Mouse (Mus musculus): ENCODE data around the gene Myo5a. TPM values are rescaled to one million over a fixed set of nuclear protein-coding genes. Genes with fewer than 3 reads are reported as not detected.

Gene Myo5a
- polyA plus RNA-seq, 1 experiment from 2014 or later: 16.1 TPM

GRCm38 (mm10) chr9:75041840-75042525 lies 28.8 kb upstream of the Myo5a start:
- Histone ChIP-seq H3K9me3 (replicated peaks) (no peaks in the 10 kb centered on the region), H3K9ac (no peak overlapping the region), H3K4me2 (no peak overlapping the region), H3K4me1 (peaks cover 12% of the 10 kb centered on the region), H3K27ac (no peak overlapping the region), H3K36me3 (peaks cover 28% of the 10 kb centered on the region), H3K27me3 (no peaks in the 10 kb centered on the region), H3K4me3 (replicated peaks) (no peak overlapping the region)
- ATAC-seq (replicated peaks; ENCODE audit: low FRiP score): no peak
- WGBS: 83% methylated on average over 2 of the region's 2 CpGs

DNA sequence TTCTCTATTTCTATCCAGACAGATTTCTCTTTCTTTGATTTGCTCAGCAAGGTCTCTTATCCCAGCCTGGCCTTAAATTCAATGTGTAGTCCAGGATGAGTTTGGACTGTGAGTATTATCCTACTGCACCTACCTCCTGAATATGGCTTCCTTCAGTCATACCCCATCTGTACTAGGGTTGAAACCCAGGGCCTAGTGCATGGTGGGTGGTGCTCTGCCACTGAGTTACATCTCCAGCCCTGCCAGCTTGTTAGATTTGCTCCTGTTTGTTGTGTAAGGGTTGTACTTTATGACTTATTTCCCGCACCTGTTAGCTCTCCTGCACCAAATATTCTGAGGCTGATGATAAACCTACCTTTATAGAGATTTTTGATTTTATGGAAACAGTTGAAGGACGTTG lies 27.6 kb upstream of the Myo5a start:
- no peaks in the 10 kb centered on the region for H3K27me3 ChIP-seq
- no peak for ATAC-seq (replicated peaks; ENCODE audit: low FRiP score)
- H3K4me2 ChIP-seq: no peak overlapping the region
- no peak overlapping the region for H3K4me3 ChIP-seq (replicated peaks)
- 89% methylated on average over 2 of the region's 2 CpGs for WGBS
- H3K9ac ChIP-seq: no peak overlapping the region
- H3K9me3 ChIP-seq (replicated peaks): no peaks in the 10 kb centered on the region
- peaks cover 12% of the 10 kb centered on the region for H3K4me1 ChIP-seq
- peaks cover 28% of the 10 kb centered on the region for H3K36me3 ChIP-seq
- H3K27ac ChIP-seq: no peak overlapping the region

DNA sequence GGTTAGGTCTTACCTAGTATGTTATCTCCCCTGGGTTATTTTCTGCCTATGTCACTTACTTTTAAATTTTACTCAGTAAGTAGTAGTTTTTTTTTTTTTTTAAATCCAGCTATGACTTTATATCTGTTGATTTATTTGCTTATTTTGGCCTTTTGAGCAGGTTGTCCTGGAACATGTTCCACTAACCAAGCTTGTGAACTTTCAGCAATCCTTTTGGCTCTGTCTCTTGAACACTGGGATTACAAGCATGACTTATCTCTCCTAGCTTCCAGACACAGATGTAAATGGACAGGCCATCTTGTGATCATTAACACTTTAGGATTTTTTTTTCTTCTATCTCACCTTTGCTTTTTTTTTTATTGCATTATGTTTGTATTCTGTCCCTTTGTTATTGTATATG lies 23.7 kb upstream of the Myo5a start:
- H3K9me3 ChIP-seq (replicated peaks): no peaks in the 10 kb centered on the region

GRCm38 (mm10) chr9:75049100-75049499 lies 21.7 kb upstream of the Myo5a start:
- WGBS: 74% methylated on average over 3 of the region's 3 CpGs
- no peak overlapping the region for H3K9ac ChIP-seq
- no peak for ATAC-seq (replicated peaks; ENCODE audit: low FRiP score)
- H3K4me3 ChIP-seq (replicated peaks): no peak overlapping the region
- peaks cover 25% of the 10 kb centered on the region for H3K36me3 ChIP-seq
- H3K4me2 ChIP-seq: no peak overlapping the region
- no peak overlapping the region for H3K27ac ChIP-seq
- H3K9me3 ChIP-seq (replicated peaks): no peaks in the 10 kb centered on the region
- no peaks in the 10 kb centered on the region for H3K27me3 ChIP-seq
- no peaks in the 10 kb centered on the region for H3K4me1 ChIP-seq

More for the DNA sequence above, 23.7 kb upstream of the Myo5a start:
- no peak overlapping the region for H3K27ac ChIP-seq
- H3K36me3 ChIP-seq: peaks cover 29% of the 10 kb centered on the region
- H3K4me2 ChIP-seq: no peak overlapping the region
- no peak overlapping the region for H3K9ac ChIP-seq
- no peak for ATAC-seq (replicated peaks; ENCODE audit: low FRiP score)
- no peak overlapping the region for H3K4me3 ChIP-seq (replicated peaks)
- no peaks in the 10 kb centered on the region for H3K4me1 ChIP-seq
- H3K27me3 ChIP-seq: no peaks in the 10 kb centered on the region

- WGBS: 34% methylated on average over 3 of the region's 3 CpGs
- H3K4me2 ChIP-seq: no peak overlapping the region
- ATAC-seq (replicated peaks; ENCODE audit: low FRiP score): no peak
Observed at GRCm38 (mm10) chr9:75050003-75050402, 20.8 kb upstream of the Myo5a start.

GRCm38 (mm10) chr9:75051841-75052240 lies 19.0 kb upstream of the Myo5a start:
- H3K27me3 ChIP-seq: no peaks in the 10 kb centered on the region
- no peaks in the 10 kb centered on the region for H3K4me1 ChIP-seq
- 92% methylated on average over 4 of the region's 4 CpGs for WGBS
- H3K36me3 ChIP-seq: peaks cover 20% of the 10 kb centered on the region
- H3K4me3 ChIP-seq (replicated peaks): no peak overlapping the region
- no peaks in the 10 kb centered on the region for H3K9me3 ChIP-seq (replicated peaks)
- no peak overlapping the region for H3K4me2 ChIP-seq
- H3K9ac ChIP-seq: no peak overlapping the region
- no peak overlapping the region for H3K27ac ChIP-seq
- ATAC-seq (replicated peaks; ENCODE audit: low FRiP score): no peak

More at GRCm38 (mm10) chr9:75050003-75050402, 20.8 kb upstream of the Myo5a start:
- H3K9ac ChIP-seq: no peak overlapping the region
- no peaks in the 10 kb centered on the region for H3K27me3 ChIP-seq
- H3K36me3 ChIP-seq: peaks cover 24% of the 10 kb centered on the region
- no peaks in the 10 kb centered on the region for H3K4me1 ChIP-seq
- no peaks in the 10 kb centered on the region for H3K9me3 ChIP-seq (replicated peaks)
- H3K4me3 ChIP-seq (replicated peaks): no peak overlapping the region
- H3K27ac ChIP-seq: no peak overlapping the region

GRCm38 (mm10) chr9:75055046-75055445 lies 15.8 kb upstream of the Myo5a start:
- no peak overlapping the region for H3K9ac ChIP-seq
- no peak overlapping the region for H3K27ac ChIP-seq
- 89% methylated on average over 5 of the region's 5 CpGs for WGBS

GRCm38 (mm10) chr9:75064678-75065331 lies 6.0 kb upstream of the Myo5a start:
- WGBS: 59% methylated on average over 9 of the region's 9 CpGs
- 0 out of 2 replicates have a peak overlapping the region, but pooled peaks have one; percentile 23 for H3K27ac ChIP-seq
- 0 out of 2 replicates have a peak, but pooled peaks have one; percentile 15 for ATAC-seq (replicated peaks; ENCODE audit: low FRiP score)
- H3K9ac ChIP-seq: no peak overlapping the region
- no peaks in the 10 kb centered on the region for H3K27me3 ChIP-seq
- H3K4me1 ChIP-seq: peaks cover 3% of the 10 kb centered on the region; the same call in 1 of the 2 replicates
- no peaks in the 10 kb centered on the region for H3K9me3 ChIP-seq (replicated peaks)
- H3K4me2 ChIP-seq: no peak overlapping the region
- H3K4me3 ChIP-seq (replicated peaks): no peak overlapping the region
- H3K36me3 ChIP-seq: peaks cover 6% of the 10 kb centered on the region

More at GRCm38 (mm10) chr9:75055046-75055445, 15.8 kb upstream of the Myo5a start:
- H3K9me3 ChIP-seq (replicated peaks): no peaks in the 10 kb centered on the region
- no peak for ATAC-seq (replicated peaks; ENCODE audit: low FRiP score)
- H3K36me3 ChIP-seq: peaks cover 49% of the 10 kb centered on the region
- no peak overlapping the region for H3K4me2 ChIP-seq
- no peak overlapping the region for H3K4me3 ChIP-seq (replicated peaks)
- H3K4me1 ChIP-seq: no peaks in the 10 kb centered on the region
- no peaks in the 10 kb centered on the region for H3K27me3 ChIP-seq

DNA sequence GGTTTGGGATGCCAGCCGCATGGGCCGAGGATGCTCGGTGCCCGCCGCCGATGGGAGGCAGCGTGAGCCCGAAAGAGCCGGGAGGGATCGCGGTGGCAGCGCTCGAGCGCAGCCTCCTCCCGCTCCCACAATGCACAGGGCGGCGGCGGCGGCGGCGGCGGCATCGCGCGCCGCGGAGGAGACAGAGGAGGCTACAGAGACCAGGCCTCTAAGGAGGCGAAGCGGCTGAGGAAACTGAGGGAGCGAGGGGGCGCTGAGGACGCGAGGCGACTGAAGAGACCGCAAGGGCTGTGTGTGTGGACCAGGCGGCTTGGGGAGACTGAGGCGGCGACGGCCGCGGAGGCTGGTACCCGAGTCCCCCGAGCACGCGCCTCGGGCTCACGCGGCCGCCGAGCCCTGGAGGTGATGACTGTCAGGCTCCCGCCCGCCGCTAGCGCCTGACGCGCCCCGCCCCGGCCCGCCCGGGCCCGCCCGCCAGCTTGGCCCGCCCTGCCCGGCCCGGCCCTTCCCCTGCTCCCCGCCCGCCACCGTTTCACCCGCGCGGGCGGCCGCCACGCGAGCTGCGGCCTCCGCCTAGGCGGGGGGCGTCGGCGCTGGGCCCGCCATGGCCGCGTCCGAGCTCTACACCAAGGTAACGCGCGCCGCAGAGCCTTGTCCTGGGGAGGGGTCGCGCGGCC lies 352 bp downstream of the Myo5a start:
- Histone ChIP-seq H3K36me3 (no peaks in the 10 kb centered on the region), H3K4me2 (peak overlapping the region; percentile 94), H3K27me3 (no peaks in the 10 kb centered on the region), H3K9me3 (replicated peaks) (no peaks in the 10 kb centered on the region), H3K4me3 (replicated peaks) (peak overlapping the region; percentile 93), H3K9ac (peak overlapping the region; percentile 75), H3K27ac (peak overlapping the region; percentile 86), H3K4me1 (peaks cover 12% of the 10 kb centered on the region)
- ATAC-seq (replicated peaks; ENCODE audit: low FRiP score): peak; percentile 98
- under 1% methylated on average over 63 of the region's 92 CpGs for WGBS

- H3K27me3 ChIP-seq: no peaks in the 10 kb centered on the region
- peak; percentile 5; the same call in 1 of the 2 replicates for ATAC-seq (replicated peaks; ENCODE audit: low FRiP score)
- no peaks in the 10 kb centered on the region for H3K9me3 ChIP-seq (replicated peaks)
- H3K36me3 ChIP-seq: no peaks in the 10 kb centered on the region
- H3K4me1 ChIP-seq: peaks cover 12% of the 10 kb centered on the region
- 0% methylated on average over 29 of the region's 29 CpGs for WGBS
- peak overlapping the region; percentile 94 for H3K4me2 ChIP-seq
- peak overlapping the region; percentile 93 for H3K4me3 ChIP-seq (replicated peaks)
- H3K27ac ChIP-seq: peak overlapping the region; percentile 86
- peak overlapping the region; percentile 75 for H3K9ac ChIP-seq
Observed at GRCm38 (mm10) chr9:75071706-75072192, 934 bp downstream of the Myo5a start.

DNA sequence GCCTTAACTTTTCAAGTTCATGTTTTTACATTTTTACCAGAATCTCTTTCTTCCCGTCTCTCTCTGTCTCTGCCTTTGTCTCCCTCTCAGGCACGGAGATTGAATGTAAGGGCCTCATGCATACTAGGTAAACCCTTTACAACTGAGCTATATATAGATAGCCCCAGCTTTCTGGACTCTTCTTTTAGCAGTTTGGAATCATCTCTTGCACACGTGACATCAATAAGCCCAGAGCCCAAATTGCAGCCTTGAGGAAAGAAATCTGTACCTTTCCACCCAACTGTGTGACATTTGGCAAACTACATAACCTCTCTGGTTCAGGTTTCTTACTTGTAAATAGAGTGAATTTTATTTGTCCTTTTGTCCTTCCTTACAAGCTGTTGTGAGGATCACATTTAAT lies 1.5 kb downstream of the Myo5a start:
- ATAC-seq (replicated peaks; ENCODE audit: low FRiP score): no peak
- H3K4me3 ChIP-seq (replicated peaks): peak overlapping the region; percentile 93
- H3K4me1 ChIP-seq: peaks cover 12% of the 10 kb centered on the region
- H3K9me3 ChIP-seq (replicated peaks): no peaks in the 10 kb centered on the region
- H3K27ac ChIP-seq: no peak overlapping the region
- peak overlapping the region; percentile 94 for H3K4me2 ChIP-seq
- peak overlapping the region; percentile 75; the same call in 1 of the 2 replicates for H3K9ac ChIP-seq
- 37% methylated on average over 3 of the region's 3 CpGs for WGBS
- no peaks in the 10 kb centered on the region for H3K36me3 ChIP-seq
- no peaks in the 10 kb centered on the region for H3K27me3 ChIP-seq

- Histone ChIP-seq H3K27me3 (no peaks in the 10 kb centered on the region), H3K9ac (no peak overlapping the region), H3K36me3 (no peaks in the 10 kb centered on the region), H3K4me3 (replicated peaks) (no peak overlapping the region), H3K9me3 (replicated peaks) (no peaks in the 10 kb centered on the region), H3K4me1 (peaks cover 3% of the 10 kb centered on the region; the same call in 1 of the 2 replicates), H3K27ac (no peak overlapping the region), H3K4me2 (no peak overlapping the region)
- ATAC-seq (replicated peaks; ENCODE audit: low FRiP score): no peak
Observed at GRCm38 (mm10) chr9:75077191-75077590, 6.4 kb downstream of the Myo5a start.

Data from kidney, embryonic 15.5 days (tissue).